Mouse (Mus musculus) cortical plate, adult 2 months (tissue): Measurements from ENCODE around the gene Smg6. TPM values are rescaled to one million over a fixed set of nuclear protein-coding genes. Genes with fewer than 3 reads are reported as not detected.
A peak's percentile ranks its signal among the peaks of the same experiment; 100 is the strongest.

Experiments used
- H3K27ac ChIP-seq: fragments of 200-500 bp; 2 replicates; pipeline ENCODE4 v1.5.1; 2012; ENCODE audit warnings: low read length, control low read depth, inconsistent platforms; ENCODE audit not compliant: insufficient read depth
- H3K4me1 ChIP-seq: fragments of 200-500 bp; 2 replicates; pipeline ENCODE4 v1.6.1; 2011; ENCODE audit warnings: low read length; ENCODE audit not compliant: control insufficient read depth, insufficient read depth
- H3K4me3 ChIP-seq: fragments of 200-500 bp; 2 replicates; pipeline ENCODE4 v1.5.1; 2011; ENCODE audit warnings: mild to moderate bottlenecking, low read length, control low read depth; ENCODE audit not compliant: insufficient read depth
- CTCF ChIP-seq: fragments of 200-500 bp; IDR thresholded peaks from 2 replicates; pipeline ENCODE4 v1.5.1; 2011; ENCODE audit warnings: mild to moderate bottlenecking, control low read depth, low read length; ENCODE audit not compliant: insufficient read depth; ENCODE audit errors: extremely low read depth
- POLR2A ChIP-seq: fragments of 200-500 bp; IDR thresholded peaks from 2 replicates; pipeline ENCODE4 v1.6.1; 2011; ENCODE audit warnings: mild to moderate bottlenecking, low read length, control low read depth; ENCODE audit not compliant: insufficient read depth; ENCODE audit errors: extremely low read depth
- polyA plus RNA-seq: library from polyadenylated mRNA; depleted of rRNA; stranded (reverse); fragments of >200 nt; gene quantifications from 2 replicates; pipeline ENCODE4 v1.2.3, GENCODE M21; 2012

Gene Smg6
- polyA plus RNA-seq, 1 experiment = 26.9 TPM

- no peak overlapping the region for H3K4me3 ChIP-seq
Measured at GRCm38 (mm10) chr11:74962846-74963407, 37.3 kb downstream of the Smg6 start.

GRCm38 (mm10) chr11:74965516-74965915, 39.9 kb downstream of the Smg6 start:
- 0 out of 2 replicates have a peak, but pooled peaks cover 1% of the 10 kb centered on the region for H3K4me1 ChIP-seq
- no peak overlapping the region for H3K4me3 ChIP-seq
- H3K27ac ChIP-seq = no peak overlapping the region
- TF ChIP-seq POLR2A (no peak), CTCF (no peak)

More at GRCm38 (mm10) chr11:74962846-74963407, 37.3 kb downstream of the Smg6 start:
- Histone ChIP-seq H3K27ac (no peak overlapping the region), H3K4me1 (0 out of 2 replicates have a peak, but pooled peaks cover 1% of the 10 kb centered on the region)
- TF ChIP-seq CTCF (no peak), POLR2A (no peak)

- no peak overlapping the region for H3K4me3 ChIP-seq
- H3K4me1 ChIP-seq = no peaks in the 10 kb centered on the region
- TF ChIP-seq CTCF = no peak
- TF ChIP-seq POLR2A = no peak
- no peak overlapping the region for H3K27ac ChIP-seq
Measured at GRCm38 (mm10) chr11:74973290-74974157, 47.9 kb downstream of the Smg6 start.

GRCm38 (mm10) chr11:74974615-74975014, 49.0 kb downstream of the Smg6 start:
- TF ChIP-seq CTCF (no peak), POLR2A (no peak)
- H3K27ac ChIP-seq = no peak overlapping the region
- H3K4me3 ChIP-seq = no peak overlapping the region
- no peaks in the 10 kb centered on the region for H3K4me1 ChIP-seq

GRCm38 (mm10) chr11:74976835-74977687, 51.4 kb downstream of the Smg6 start:
- no peak for TF ChIP-seq CTCF
- no peaks in the 10 kb centered on the region for H3K4me1 ChIP-seq
- no peak overlapping the region for H3K4me3 ChIP-seq
- H3K27ac ChIP-seq = no peak overlapping the region

- Histone ChIP-seq H3K27ac (no peak overlapping the region), H3K4me1 (no peaks in the 10 kb centered on the region), H3K4me3 (no peak overlapping the region)
- peak; percentile 98 for TF ChIP-seq CTCF
- no peak for TF ChIP-seq POLR2A
Measured at GRCm38 (mm10) chr11:74981464-74981863, 55.8 kb downstream of the Smg6 start.

GRCm38 (mm10) chr11:74982241-74982640, 56.6 kb downstream of the Smg6 start:
- TF ChIP-seq CTCF = no peak
- TF ChIP-seq POLR2A = no peak
- Histone ChIP-seq H3K4me1 (no peaks in the 10 kb centered on the region), H3K4me3 (no peak overlapping the region), H3K27ac (no peak overlapping the region)

GRCm38 (mm10) chr11:74988162-74988561, 62.5 kb downstream of the Smg6 start:
- no peak overlapping the region for H3K4me3 ChIP-seq
- no peak for TF ChIP-seq CTCF
- no peak for TF ChIP-seq POLR2A
- H3K27ac ChIP-seq = no peak overlapping the region
- H3K4me1 ChIP-seq = peaks cover 6% of the 10 kb centered on the region

GRCm38 (mm10) chr11:74989047-74989446, 63.4 kb downstream of the Smg6 start:
- Histone ChIP-seq H3K4me3 (no peak overlapping the region), H3K27ac (no peak overlapping the region), H3K4me1 (peaks cover 6% of the 10 kb centered on the region)
- TF ChIP-seq CTCF (no peak), POLR2A (no peak)
